Mouse (Mus musculus): Measurements from ENCODE around the gene Tom1l2. TPM values are rescaled to one million over a fixed set of nuclear protein-coding genes. Genes with fewer than 3 reads are reported as not detected.

The Tom1l2 gene
- polyA plus RNA-seq, 1 experiment from 2014 or later: 30.7 TPM

DNA sequence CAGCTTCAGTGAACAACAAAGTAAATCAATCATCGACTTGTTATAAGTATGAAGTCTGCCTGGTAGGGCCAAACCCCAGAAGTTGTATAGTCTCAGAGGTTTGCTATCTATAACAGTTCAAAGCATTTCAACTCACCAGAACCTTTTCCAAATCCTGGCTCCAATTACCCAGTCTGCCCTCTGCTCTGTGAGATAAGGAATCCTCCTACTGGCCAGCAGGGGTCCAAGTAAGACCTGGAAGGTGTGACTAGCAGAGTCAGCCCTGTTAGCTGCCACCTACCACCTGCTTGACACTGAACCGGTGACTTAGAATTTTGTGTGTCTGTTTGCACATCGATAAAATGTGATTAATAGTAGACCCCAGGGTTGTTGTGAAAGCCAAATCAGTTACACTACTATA is 14.6 kb upstream of the Tom1l2 start:
- no peaks in the 10 kb centered on the region for H3K36me3 ChIP-seq
- DNase-seq (ENCODE audit: low spot score): no peak
- H3K27ac ChIP-seq: no peak overlapping the region
- H3K4me3 ChIP-seq: no peak overlapping the region
- 79% methylated on average over 3 of the region's 3 CpGs for WGBS
- H3K9me3 ChIP-seq: no peaks in the 10 kb centered on the region
- no peaks in the 10 kb centered on the region for H3K27me3 ChIP-seq (ENCODE audit: insufficient read depth, poor library complexity, severe bottlenecking)
- peaks cover 22% of the 10 kb centered on the region for H3K4me1 ChIP-seq (replicated peaks)

DNA sequence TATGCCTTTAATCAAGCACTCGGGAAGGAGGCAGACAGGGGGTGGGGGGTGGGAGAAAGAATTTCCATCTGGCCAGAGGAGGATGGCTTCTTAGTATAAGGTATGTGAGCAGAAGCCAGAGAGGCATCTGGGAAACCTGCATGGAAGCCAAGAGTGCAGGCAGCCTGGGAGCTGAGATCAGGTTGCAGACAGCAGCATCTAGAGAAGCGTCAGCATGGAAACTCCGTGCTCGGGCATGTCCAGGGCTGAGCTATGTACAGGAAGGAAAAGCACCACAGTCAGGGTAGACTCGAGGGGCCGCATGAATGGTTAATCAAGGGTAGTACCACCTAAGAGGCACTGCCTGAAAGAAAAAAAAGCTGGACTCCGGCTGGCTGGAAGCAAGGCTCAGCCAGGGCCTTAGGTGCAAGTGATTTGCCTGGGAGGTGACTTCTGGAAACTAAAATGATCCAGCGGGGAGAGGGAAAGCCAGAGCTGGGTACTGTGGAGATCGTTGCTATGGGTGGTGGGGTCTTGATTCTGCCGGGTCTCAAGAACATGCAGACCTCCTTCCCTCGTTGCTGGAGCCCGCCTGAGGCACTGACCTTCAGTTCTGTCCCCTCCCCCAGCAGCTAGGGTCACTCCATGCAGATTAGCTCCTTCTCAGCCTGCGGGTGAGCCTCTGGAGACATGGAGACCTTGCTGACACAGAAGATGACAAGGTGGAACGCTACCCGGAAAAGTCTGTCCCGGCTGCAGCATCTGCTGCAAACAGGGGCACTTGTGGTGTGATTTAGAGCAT is 13.7 kb upstream of the Tom1l2 start:
- H3K9me3 ChIP-seq: no peaks in the 10 kb centered on the region
- H3K27ac ChIP-seq: peak overlapping the region; percentile 76
- H3K27me3 ChIP-seq (ENCODE audit: insufficient read depth, poor library complexity, severe bottlenecking): no peaks in the 10 kb centered on the region
- 39% methylated on average over 16 of the region's 16 CpGs for WGBS
- H3K4me1 ChIP-seq (replicated peaks): peaks cover 22% of the 10 kb centered on the region
- H3K36me3 ChIP-seq: no peaks in the 10 kb centered on the region
- H3K4me3 ChIP-seq: peak overlapping the region; percentile 6; the same call in 1 of the 2 replicates
- peak; percentile 23 for DNase-seq (ENCODE audit: low spot score)

DNA sequence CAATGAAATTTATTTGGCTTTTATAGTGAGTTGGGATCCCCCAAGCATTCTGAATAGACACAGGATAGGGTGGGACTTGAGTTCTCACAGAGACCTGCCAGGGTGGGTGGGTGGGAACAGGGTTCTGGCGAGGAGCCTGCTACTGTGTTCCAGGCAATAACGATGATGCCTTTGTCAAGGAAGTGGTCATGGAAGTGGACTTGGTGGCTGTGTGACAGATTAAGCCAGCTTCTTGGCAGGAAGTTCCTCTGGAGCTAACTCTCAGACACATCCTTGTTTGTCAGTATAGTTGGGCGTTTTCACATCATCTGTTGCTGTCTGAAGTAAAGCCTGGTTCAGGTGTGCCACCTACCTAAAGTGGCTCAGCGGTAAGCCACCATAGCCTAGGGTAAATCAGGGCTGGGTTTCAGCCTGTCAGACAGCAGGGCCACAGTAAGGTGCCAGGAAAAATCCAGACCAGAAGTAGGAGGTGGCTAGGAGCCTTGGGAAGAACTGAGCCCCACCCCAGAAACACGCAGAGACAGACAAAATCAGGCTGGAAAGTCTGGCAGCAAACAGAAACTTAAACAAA is 8.0 kb upstream of the Tom1l2 start:
- Histone ChIP-seq H3K27me3 (ENCODE audit: insufficient read depth, poor library complexity, severe bottlenecking) (no peaks in the 10 kb centered on the region), H3K4me1 (replicated peaks) (peaks cover 3% of the 10 kb centered on the region), H3K9me3 (no peaks in the 10 kb centered on the region), H3K36me3 (no peaks in the 10 kb centered on the region), H3K4me3 (no peak overlapping the region), H3K27ac (no peak overlapping the region)
- WGBS: 79% methylated on average over 5 of the region's 5 CpGs
- no peak for DNase-seq (ENCODE audit: low spot score)

DNA sequence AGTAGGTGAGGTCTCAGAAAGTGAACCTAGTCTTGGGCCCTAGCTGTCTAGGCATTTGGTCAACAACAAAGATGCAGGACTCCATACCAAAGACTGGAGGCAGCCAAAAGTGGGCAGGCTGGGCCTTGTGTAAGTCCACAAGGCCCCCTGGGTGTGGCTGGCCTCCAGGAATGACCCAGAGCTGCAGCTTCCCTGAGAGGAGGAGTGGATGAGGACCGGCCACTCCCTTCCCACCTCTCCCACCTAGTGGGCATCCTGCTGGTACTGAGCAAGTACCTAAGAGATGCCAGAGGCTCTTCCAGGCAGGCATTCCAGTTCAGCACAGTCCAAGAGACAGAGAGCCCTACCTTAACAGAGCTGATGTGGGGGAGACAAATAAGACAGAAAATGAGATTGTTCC is 7.2 kb upstream of the Tom1l2 start:
- Histone ChIP-seq H3K4me3 (no peak overlapping the region), H3K9me3 (no peaks in the 10 kb centered on the region), H3K36me3 (no peaks in the 10 kb centered on the region), H3K4me1 (replicated peaks) (no peaks in the 10 kb centered on the region), H3K27ac (no peak overlapping the region), H3K27me3 (ENCODE audit: insufficient read depth, poor library complexity, severe bottlenecking) (no peaks in the 10 kb centered on the region)
- DNase-seq (ENCODE audit: low spot score): no peak
- WGBS: 67% methylated on average over 1 of the region's 1 CpGs

DNA sequence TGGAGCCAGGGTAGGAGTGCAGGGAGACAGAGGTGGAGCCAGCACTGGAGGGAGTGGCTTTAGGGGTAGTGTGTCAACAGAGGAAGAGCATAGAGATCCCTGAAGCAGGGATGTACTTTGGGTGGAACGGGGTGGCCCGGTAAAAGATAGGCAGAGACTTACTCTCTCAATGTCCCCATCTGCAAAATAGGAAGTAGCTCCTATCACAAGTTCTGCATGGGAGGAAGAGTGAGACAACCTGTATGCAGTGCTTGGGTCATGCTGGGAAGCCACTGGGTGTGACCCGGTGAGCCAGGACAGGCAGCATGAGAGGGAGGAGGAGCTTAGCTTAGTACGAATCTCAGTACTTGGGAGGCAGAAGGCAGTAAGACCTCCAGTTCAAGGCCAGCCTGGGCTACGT is 6.4 kb upstream of the Tom1l2 start:
- 68% methylated on average over 5 of the region's 5 CpGs for WGBS
- Histone ChIP-seq H3K4me1 (replicated peaks) (no peaks in the 10 kb centered on the region), H3K27me3 (ENCODE audit: insufficient read depth, poor library complexity, severe bottlenecking) (no peaks in the 10 kb centered on the region)

DNA sequence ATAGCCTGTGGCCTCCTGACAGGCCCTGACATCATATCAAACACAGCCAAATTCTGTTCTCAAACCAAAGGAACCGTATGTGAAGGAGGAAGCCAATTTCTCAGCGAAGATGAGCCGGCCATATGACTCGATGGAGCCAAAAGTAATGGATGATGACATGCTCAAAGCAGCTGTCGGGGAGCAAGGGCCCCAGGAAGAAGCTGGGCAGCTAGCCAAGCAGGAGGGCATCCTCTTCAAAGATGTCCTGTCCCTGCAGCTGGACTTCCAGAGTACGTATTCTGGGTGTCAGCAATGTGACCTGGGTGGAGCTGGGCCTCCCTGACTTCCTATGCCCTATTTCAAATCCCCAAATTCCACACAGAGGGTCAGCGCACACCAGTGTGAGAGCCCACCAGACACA is 5.8 kb upstream of the Tom1l2 start:
- no peaks in the 10 kb centered on the region for H3K27me3 ChIP-seq (ENCODE audit: insufficient read depth, poor library complexity, severe bottlenecking)
- WGBS: 83% methylated on average over 7 of the region's 7 CpGs
- H3K4me3 ChIP-seq: no peak overlapping the region
- H3K36me3 ChIP-seq: no peaks in the 10 kb centered on the region
- H3K9me3 ChIP-seq: no peaks in the 10 kb centered on the region
- no peak for DNase-seq (ENCODE audit: low spot score)
- peaks cover 5% of the 10 kb centered on the region for H3K4me1 ChIP-seq (replicated peaks)
- H3K27ac ChIP-seq: no peak overlapping the region

More for the DNA sequence above, 6.4 kb upstream of the Tom1l2 start:
- Histone ChIP-seq H3K4me3 (no peak overlapping the region), H3K27ac (no peak overlapping the region), H3K36me3 (no peaks in the 10 kb centered on the region), H3K9me3 (no peaks in the 10 kb centered on the region)
- DNase-seq (ENCODE audit: low spot score): no peak

DNA sequence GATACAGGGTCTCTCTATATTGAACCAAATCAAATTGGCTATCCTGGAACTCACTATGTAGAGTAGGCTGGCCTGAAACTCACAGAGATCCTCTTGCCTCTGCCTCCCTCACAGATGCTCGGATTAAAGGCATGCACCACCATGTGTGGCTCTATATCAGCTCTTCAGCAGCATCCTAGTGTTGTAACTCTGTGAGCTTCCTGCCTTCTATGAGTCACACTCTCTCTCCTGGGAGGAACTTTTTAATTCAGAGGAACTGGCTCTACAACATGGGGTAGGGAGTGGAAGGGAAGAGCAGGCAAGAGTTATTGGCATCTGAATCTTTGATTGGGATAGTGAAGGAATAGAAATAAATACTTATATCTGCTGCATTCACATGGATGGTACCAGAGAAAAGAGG is 4.4 kb upstream of the Tom1l2 start:
- Histone ChIP-seq H3K4me1 (replicated peaks) (peaks cover 14% of the 10 kb centered on the region), H3K4me3 (no peak overlapping the region), H3K27ac (no peak overlapping the region), H3K27me3 (ENCODE audit: insufficient read depth, poor library complexity, severe bottlenecking) (no peaks in the 10 kb centered on the region), H3K9me3 (no peaks in the 10 kb centered on the region), H3K36me3 (no peaks in the 10 kb centered on the region)
- WGBS: 58% methylated on average over 1 of the region's 1 CpGs
- no peak for DNase-seq (ENCODE audit: low spot score)

DNA sequence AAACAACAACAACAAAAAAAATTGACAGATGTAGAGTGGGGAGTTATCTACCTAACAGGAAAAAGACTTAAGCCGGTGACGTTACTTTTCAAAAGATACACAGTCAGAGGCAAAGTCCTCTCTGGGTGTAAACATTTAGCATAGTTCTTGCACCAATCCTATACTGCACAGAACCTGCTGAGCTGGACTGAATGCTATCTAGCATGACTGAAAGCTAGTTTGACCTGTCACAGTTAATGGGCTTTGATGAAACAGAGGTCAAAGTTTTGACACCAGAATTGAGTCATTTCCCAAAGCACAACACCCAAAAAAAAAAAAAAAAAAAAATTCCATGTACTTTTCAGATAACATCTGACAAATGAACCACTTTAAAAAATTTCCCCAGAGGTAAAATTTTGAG is 3.2 kb upstream of the Tom1l2 start:
- Histone ChIP-seq H3K9me3 (no peaks in the 10 kb centered on the region), H3K27ac (no peak overlapping the region), H3K4me1 (replicated peaks) (peaks cover 22% of the 10 kb centered on the region), H3K4me3 (no peak overlapping the region), H3K27me3 (ENCODE audit: insufficient read depth, poor library complexity, severe bottlenecking) (no peaks in the 10 kb centered on the region), H3K36me3 (no peaks in the 10 kb centered on the region)
- no peak for DNase-seq (ENCODE audit: low spot score)
- WGBS: 92% methylated on average over 2 of the region's 2 CpGs

DNA sequence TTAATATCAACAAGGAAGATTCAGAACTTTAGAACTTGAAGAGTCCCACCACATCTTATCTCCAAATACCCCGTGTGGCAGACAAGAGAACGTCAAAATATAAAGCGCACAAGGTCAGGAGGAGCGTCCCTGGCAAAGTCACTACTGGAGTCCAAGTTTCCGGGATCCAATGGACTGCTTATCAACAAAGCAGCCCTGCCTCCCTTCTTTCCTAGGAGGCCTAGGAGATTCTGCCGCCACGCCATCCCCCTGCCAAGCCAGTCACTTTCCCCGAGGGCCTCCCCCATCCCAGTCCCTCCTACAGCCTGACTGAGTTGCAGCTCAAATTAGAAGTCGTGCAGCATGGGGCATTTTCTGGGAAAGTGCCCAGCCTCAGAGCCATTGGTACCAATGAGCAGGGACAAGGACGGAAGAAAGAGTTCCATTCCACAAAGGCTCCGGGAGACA is 757 bp downstream of the Tom1l2 start:
- H3K4me1 ChIP-seq (replicated peaks): peaks cover 22% of the 10 kb centered on the region
- peak overlapping the region; percentile 75 for H3K4me3 ChIP-seq
- no peaks in the 10 kb centered on the region for H3K36me3 ChIP-seq
- H3K27me3 ChIP-seq (ENCODE audit: insufficient read depth, poor library complexity, severe bottlenecking): no peaks in the 10 kb centered on the region
- no peak for DNase-seq (ENCODE audit: low spot score)
- no peaks in the 10 kb centered on the region for H3K9me3 ChIP-seq
- H3K27ac ChIP-seq: peak overlapping the region; percentile 84
- WGBS: 30% methylated on average over 11 of the region's 11 CpGs

DNA sequence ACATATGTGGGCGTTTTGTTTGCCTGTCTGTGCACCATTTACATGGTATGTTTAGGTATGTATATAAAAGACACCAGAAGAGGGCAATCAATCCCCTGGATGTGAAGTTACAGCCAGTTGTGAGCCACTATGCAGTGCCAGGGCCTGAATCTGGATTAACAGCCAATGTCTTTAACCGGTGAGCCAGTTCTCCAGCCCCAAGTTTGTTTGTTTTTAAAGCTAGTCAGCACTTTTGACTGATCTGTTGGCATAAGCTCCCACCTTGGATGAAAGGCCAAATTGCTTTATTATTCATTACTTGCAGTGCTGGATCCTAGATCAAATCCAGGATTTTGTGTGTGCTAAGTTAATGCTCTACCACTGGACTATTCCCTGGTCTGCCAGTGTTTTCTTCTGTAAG is 1.3 kb downstream of the Tom1l2 start:
- 55% methylated on average over 2 of the region's 2 CpGs for WGBS
- DNase-seq (ENCODE audit: low spot score): no peak
- Histone ChIP-seq H3K27ac (no peak overlapping the region), H3K9me3 (no peaks in the 10 kb centered on the region), H3K36me3 (no peaks in the 10 kb centered on the region), H3K4me3 (peak overlapping the region; percentile 75), H3K4me1 (replicated peaks) (peaks cover 22% of the 10 kb centered on the region), H3K27me3 (ENCODE audit: insufficient read depth, poor library complexity, severe bottlenecking) (no peaks in the 10 kb centered on the region)

DNA sequence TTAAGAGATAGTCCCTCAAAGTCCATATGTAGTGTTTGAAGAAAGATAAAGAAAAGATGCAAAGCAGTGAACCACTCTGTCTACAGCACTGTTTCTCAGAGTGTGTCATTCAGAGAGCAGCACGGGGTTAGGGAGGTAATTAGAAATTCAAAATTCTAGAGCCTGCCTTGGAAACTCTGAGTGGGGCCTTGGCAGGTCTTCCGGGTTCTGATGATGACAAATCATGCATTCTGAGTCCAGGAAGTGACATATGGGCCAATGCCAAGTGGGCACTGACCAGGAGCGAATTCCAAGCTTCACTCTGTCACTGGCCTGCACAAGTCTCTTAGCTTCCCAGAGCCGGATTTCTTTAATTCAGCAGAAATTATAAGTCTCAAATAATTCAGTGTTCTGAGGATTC is 6.2 kb downstream of the Tom1l2 start:
- Histone ChIP-seq H3K4me1 (replicated peaks) (peaks cover 3% of the 10 kb centered on the region), H3K27me3 (ENCODE audit: insufficient read depth, poor library complexity, severe bottlenecking) (no peaks in the 10 kb centered on the region), H3K27ac (no peak overlapping the region), H3K36me3 (no peaks in the 10 kb centered on the region), H3K9me3 (no peaks in the 10 kb centered on the region), H3K4me3 (no peak overlapping the region)
- WGBS: 79% methylated on average over 4 of the region's 4 CpGs
- DNase-seq (ENCODE audit: low spot score): no peak

DNA sequence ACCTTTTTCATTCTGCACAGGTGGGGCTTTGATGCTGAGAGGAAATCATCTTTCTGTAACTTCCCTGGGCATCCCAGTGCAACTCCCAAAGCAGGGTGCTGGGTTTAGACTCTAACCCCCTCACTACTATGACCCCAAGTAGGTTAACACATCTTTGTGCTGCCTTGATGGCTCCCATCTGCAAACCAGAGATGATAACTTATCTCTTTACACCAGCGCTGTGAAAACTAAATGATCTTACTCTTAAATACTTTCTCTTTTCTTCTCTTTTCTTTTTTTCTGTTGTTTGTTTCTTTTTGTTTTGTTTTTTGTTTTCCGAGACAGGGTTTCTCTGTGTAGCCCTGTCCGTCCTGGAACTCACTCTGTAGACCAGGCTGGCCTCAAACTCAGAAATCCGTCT is 6.8 kb downstream of the Tom1l2 start:
- WGBS: 85% methylated on average over 4 of the region's 4 CpGs
- Histone ChIP-seq H3K9me3 (no peaks in the 10 kb centered on the region), H3K27me3 (ENCODE audit: insufficient read depth, poor library complexity, severe bottlenecking) (no peaks in the 10 kb centered on the region), H3K36me3 (no peaks in the 10 kb centered on the region), H3K27ac (no peak overlapping the region), H3K4me3 (no peak overlapping the region), H3K4me1 (replicated peaks) (no peaks in the 10 kb centered on the region)
- DNase-seq (ENCODE audit: low spot score): no peak

DNA sequence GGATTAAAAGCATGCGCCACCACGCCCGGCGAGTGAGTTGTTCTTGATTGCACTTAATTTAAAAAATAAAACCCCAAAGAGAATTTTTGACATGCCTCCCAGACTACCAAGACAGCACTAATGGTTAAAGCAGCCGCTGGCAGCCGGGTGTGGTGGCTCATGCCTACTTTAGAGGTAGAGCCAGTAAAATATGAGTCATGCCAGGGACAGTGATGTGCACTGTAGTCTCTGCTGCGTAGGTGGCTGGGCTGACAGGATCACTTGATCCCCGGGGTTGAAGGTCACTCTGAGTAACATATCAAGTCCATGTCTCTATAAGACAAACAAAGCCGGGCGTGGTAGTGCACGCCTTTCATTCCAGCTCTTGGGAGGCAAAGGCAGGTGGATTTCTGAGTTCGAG is 13.3 kb downstream of the Tom1l2 start:
- Histone ChIP-seq H3K36me3 (no peaks in the 10 kb centered on the region), H3K4me3 (no peak overlapping the region), H3K27ac (no peak overlapping the region), H3K27me3 (ENCODE audit: insufficient read depth, poor library complexity, severe bottlenecking) (no peaks in the 10 kb centered on the region), H3K4me1 (replicated peaks) (no peaks in the 10 kb centered on the region), H3K9me3 (no peaks in the 10 kb centered on the region)
- DNase-seq (ENCODE audit: low spot score): no peak
- 95% methylated on average over 12 of the region's 12 CpGs for WGBS

Measured in hindbrain, embryonic 10.5 days (tissue).